Mouse (Mus musculus) duodenum, adult 2 months (tissue): Measurements from ENCODE around the gene Vmn1r157. TPM values are rescaled to one million over a fixed set of nuclear protein-coding genes. Genes with fewer than 3 reads are reported as not detected.

Experiments used
- polyA plus RNA-seq: library from polyadenylated mRNA; depleted of rRNA; stranded (reverse); fragments of >200 nt; gene quantifications from 2 replicates; pipeline ENCODE4 v1.2.3, GENCODE M21; 2012; ENCODE audit warnings: low replicate concordance; rRNA removed

Vmn1r157 gene
- not detected in 2 replicates for polyA plus RNA-seq

DNA sequence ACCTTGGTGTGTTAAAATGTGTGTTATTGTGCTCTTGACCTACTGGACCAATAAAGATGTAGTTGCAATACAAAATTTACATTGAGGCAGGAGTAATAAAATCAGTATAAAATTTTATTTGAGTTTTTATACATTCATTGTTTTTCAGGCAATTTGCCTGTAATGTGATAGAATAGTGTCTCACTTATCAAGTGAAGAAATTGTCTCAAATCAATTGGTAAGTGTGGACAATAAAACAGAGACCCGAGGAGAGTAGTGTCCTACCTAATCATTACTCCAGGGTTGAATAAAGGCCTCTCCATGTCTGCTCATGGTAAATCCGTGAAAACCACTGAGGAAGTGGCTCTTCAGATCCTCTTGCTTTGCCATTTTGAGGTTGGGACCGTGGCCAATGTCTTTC, at the start of gene Vmn1r157:
Vmn1r157 (plus strand) TSS at position 301 of the 400 bp plus-strand sequence.

DNA sequence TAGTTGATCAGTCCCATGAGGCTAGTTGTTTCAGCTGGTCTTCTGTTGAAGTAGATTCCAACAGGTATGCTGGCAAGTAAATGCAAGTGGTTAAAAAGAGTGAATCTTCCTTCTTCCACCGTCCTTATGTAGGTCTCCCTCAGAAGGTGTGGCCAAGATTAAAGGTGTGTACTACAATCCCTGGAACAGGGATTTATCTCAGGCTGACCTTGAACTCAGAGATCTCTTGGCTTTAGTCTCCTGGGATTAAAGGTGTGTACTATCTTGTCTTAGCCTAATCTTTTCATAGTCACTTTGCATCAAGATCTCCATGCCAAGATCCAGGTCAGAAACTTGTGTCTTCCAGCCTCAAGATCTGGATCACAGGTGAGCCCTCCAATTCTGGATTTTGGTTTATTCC, 41.9 kb upstream of the Vmn1r157 start, which contains the start of gene Gm4567:
Gm4567 (minus strand) TSS at position 101 of the 400 bp plus-strand sequence.

DNA sequence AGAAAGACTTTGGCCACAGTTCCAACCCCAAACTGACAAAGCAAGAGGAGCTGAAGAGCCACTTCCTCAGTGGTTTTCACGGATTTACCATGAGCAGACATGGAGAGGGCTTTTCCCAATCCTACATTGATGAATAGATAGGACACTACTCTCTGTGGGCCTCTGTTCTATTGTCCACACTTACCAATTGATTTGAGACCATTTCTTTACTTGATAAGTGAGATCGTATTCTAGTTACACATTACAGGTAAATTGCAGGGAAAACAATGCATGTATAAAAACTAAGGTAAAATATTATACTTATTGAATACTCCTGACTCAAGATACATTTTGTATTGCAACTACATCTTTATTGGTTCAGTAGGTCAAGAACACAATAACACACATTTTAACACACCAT, 29.2 kb downstream of the Vmn1r157 start, which contains the start of gene Vmn1r158:
Vmn1r158 (minus strand) TSS at position 101 of the 400 bp plus-strand sequence.

Other genes with a start within 250 kb of the Vmn1r157 start
- not detected in 2 replicates for gene Vmn1r152, start 238.7 kb upstream of the Vmn1r157 start, polyA plus RNA-seq
- gene Gm8677, start 226.8 kb upstream of the Vmn1r157 start, polyA plus RNA-seq, result not detected in 2 replicates
- gene Gm4201, start 196.4 kb upstream of the Vmn1r157 start, polyA plus RNA-seq, result not detected in 2 replicates
- not detected in 2 replicates for gene Gm4565, start 173.6 kb upstream of the Vmn1r157 start, polyA plus RNA-seq
- gene Vmn1r155, start 103.7 kb upstream of the Vmn1r157 start, polyA plus RNA-seq, result not detected in 2 replicates
- not detected in 2 replicates for gene Gm8693, start 69.4 kb upstream of the Vmn1r157 start, polyA plus RNA-seq
- gene Gm4567, start 42.0 kb upstream of the Vmn1r157 start, polyA plus RNA-seq, result not detected in 2 replicates
- not detected in 2 replicates for gene Vmn1r158, start 29.1 kb downstream of the Vmn1r157 start, polyA plus RNA-seq
- gene Vmn1r159, start 81.9 kb downstream of the Vmn1r157 start, polyA plus RNA-seq, result not detected in 2 replicates
- not detected in 2 replicates for gene Vmn1r160, start 109.5 kb downstream of the Vmn1r157 start, polyA plus RNA-seq
- not detected in 2 replicates for gene Gm4214, start 223.0 kb downstream of the Vmn1r157 start, polyA plus RNA-seq